Mouse (Mus musculus) left cerebral cortex, postnatal 14 days (tissue): ENCODE data around the gene Crocc. TPM values are rescaled to one million over a fixed set of nuclear protein-coding genes. Genes with fewer than 3 reads are reported as not detected.

Experiments
- total RNA-seq, 2 experiments: library from RNA; stranded (reverse); gene quantifications; 2 replicates each; pipeline ENCODE4 v1.2.3; 2021

Crocc gene
- total RNA-seq, 2 experiments from 2014 or later = 51.0 to 52.7 TPM

Other genes starting within 250 kb of the Crocc start
- gene Padi3, start 249.9 kb downstream of the Crocc start, total RNA-seq = under 1 TPM in 1 of 2 experiments, not detected in 1; 0.11 TPM
- gene Padi1, start 214.8 kb downstream of the Crocc start, total RNA-seq = not detected
- 1 to 10 TPM; 5.7 to 8.1 TPM for gene Padi2, start 154.2 kb downstream of the Crocc start, total RNA-seq
- gene Sdhb, start 99.3 kb downstream of the Crocc start, total RNA-seq = 100 to 1,000 TPM; 196 to 202 TPM
- 100 to 1,000 TPM; 218 TPM for gene Atp13a2, start 73.7 kb downstream of the Crocc start, total RNA-seq
- gene Mfap2, start 50.1 kb downstream of the Crocc start, total RNA-seq = 10 to 100 TPM in 1 of 2 experiments, 1 to 10 TPM in 1; 9.5 to 10.5 TPM
- gene Necap2, start 17.8 kb upstream of the Crocc start, total RNA-seq = 10 to 100 TPM; 45.4 to 50.2 TPM
- under 1 TPM; 0.20 to 0.38 TPM for gene Spata21, start 27.8 kb upstream of the Crocc start, total RNA-seq
- gene Szrd1, start 79.2 kb upstream of the Crocc start, total RNA-seq = 10 to 100 TPM; 43.8 to 48.6 TPM
- 10 to 100 TPM; 31.6 to 38.8 TPM for gene Fbxo42, start 87.4 kb upstream of the Crocc start, total RNA-seq
- gene Rsg1, start 153.4 kb upstream of the Crocc start, total RNA-seq = 1 to 10 TPM; 2.6 to 3.7 TPM
- gene Arhgef19, start 178.9 kb upstream of the Crocc start, total RNA-seq = 10 to 100 TPM in 1 of 2 experiments, 1 to 10 TPM in 1; 9.2 to 10.5 TPM
- gene Epha2, start 240.7 kb upstream of the Crocc start, total RNA-seq = 1 to 10 TPM; 2.2 to 2.7 TPM